Mouse (Mus musculus) limb, embryonic 13.5 days (tissue): ENCODE data around the gene Rmnd5a. TPM values are rescaled to one million over a fixed set of nuclear protein-coding genes. Genes with fewer than 3 reads are reported as not detected.
"Not testable (repeated sequence)": the region's sequence is repeated elsewhere in the genome, so short reads cannot be mapped to it uniquely, and the experiment has no call there.

ENCODE experiments used
- ATAC-seq: fragments of 200-750 bp; cut with Nextera tagmentation; 2 replicates; pipeline ENCODE4 v1.8.0; 2017; ENCODE audit warnings: low read depth, moderate number of reproducible peaks, moderate TSS enrichment; ENCODE audit not compliant: low FRiP score
- H3K27ac ChIP-seq: fragments of 300-500 bp; sonication (generic); 2 replicates; pipeline ENCODE4 v1.5.1; 2015; ENCODE audit warnings: inconsistent platforms, mild to moderate bottlenecking, moderate library complexity
- H3K27me3 ChIP-seq: fragments of 300-500 bp; sonication (generic); 2 replicates; pipeline ENCODE4 v1.6.1; 2015; ENCODE audit warnings: mild to moderate bottlenecking, inconsistent platforms
- H3K36me3 ChIP-seq: fragments of 300-500 bp; sonication (generic); 2 replicates; pipeline ENCODE4 v1.6.1; 2015; ENCODE audit warnings: inconsistent platforms, mild to moderate bottlenecking, moderate library complexity
- H3K4me1 ChIP-seq: fragments of 300-500 bp; sonication (generic); 2 replicates; pipeline ENCODE4 v1.6.1; 2015; ENCODE audit warnings: inconsistent platforms
- H3K4me2 ChIP-seq: fragments of 300-500 bp; sonication (generic); replicated peaks from 2 replicates; pipeline ENCODE4 v1.6.1; 2015; ENCODE audit warnings: inconsistent platforms, mild to moderate bottlenecking, moderate library complexity
- H3K4me3 ChIP-seq: fragments of 300-500 bp; sonication (generic); 2 replicates; pipeline ENCODE4 v1.5.1; 2015; ENCODE audit warnings: moderate library complexity, mild to moderate bottlenecking, inconsistent platforms
- H3K9ac ChIP-seq: fragments of 300-500 bp; sonication (generic); 2 replicates; pipeline ENCODE4 v1.6.1; 2015; ENCODE audit warnings: mild to moderate bottlenecking, inconsistent platforms
- H3K9me3 ChIP-seq: fragments of 300-500 bp; sonication (generic); 2 replicates; pipeline ENCODE4 v1.6.1; 2016; ENCODE audit warnings: inconsistent platforms
- WGBS: fragments of 180-500 bp; shearing (Covaris S2); methylation state at CpG from one replicate; pipeline ENCODE4 v1.1.7; 2015; 5-methylcytosine and 5-hydroxymethylcytosine counted together
- polyA plus RNA-seq: library from polyadenylated mRNA; unstranded; fragments of >200 nt; fragmentation: Nextera tagmentation; extraction: Ambion mirVana; gene quantifications from 2 replicates; pipeline ENCODE4 v1.2.1, GENCODE M21; 2015

The Rmnd5a gene
- polyA plus RNA-seq: 12.3 and 12.5 TPM in 2 replicates

GRCm38 (mm10) chr6:71440492-71441250 is at the start of gene Rmnd5a:
Gene Rmnd5a, minus strand, starts transcription at chr6:71440637.
- H3K9ac ChIP-seq: peak within 1 kb of the TSS; percentile 94
- H3K4me1 ChIP-seq: peaks cover 40% of the 10 kb centered on the region
- no peaks in the 10 kb centered on the region for H3K27me3 ChIP-seq
- no peaks in the 10 kb centered on the region for H3K9me3 ChIP-seq
- peak within 1 kb of the TSS; percentile 93 for H3K4me2 ChIP-seq
- ATAC-seq: peak; percentile 99
- H3K4me3 ChIP-seq: peak within 1 kb of the TSS; percentile 95
- WGBS: under 1% methylated on average over 75 of the region's 75 CpGs
- no peaks in the 10 kb centered on the region for H3K36me3 ChIP-seq
- H3K27ac ChIP-seq: peak within 1 kb of the TSS; percentile 96

GRCm38 (mm10) chr6:71487966-71488365 is 47.5 kb upstream of the Rmnd5a start:
- Histone ChIP-seq H3K9ac (no peak overlapping the region), H3K4me1 (peaks cover 8% of the 10 kb centered on the region), H3K4me2 (no peak overlapping the region), H3K36me3 (no peaks in the 10 kb centered on the region), H3K9me3 (no peaks in the 10 kb centered on the region), H3K4me3 (no peak overlapping the region), H3K27ac (no peak overlapping the region), H3K27me3 (no peaks in the 10 kb centered on the region)
- WGBS: 52% methylated on average over 4 of the region's 4 CpGs
- no peak for ATAC-seq

GRCm38 (mm10) chr6:71486867-71487266 is 46.4 kb upstream of the Rmnd5a start:
- no peaks in the 10 kb centered on the region for H3K4me1 ChIP-seq
- no peak for ATAC-seq
- WGBS: 86% methylated on average over 1 of the region's 1 CpGs
- no peaks in the 10 kb centered on the region for H3K36me3 ChIP-seq
- no peak overlapping the region for H3K9ac ChIP-seq
- no peaks in the 10 kb centered on the region for H3K9me3 ChIP-seq
- no peak overlapping the region for H3K27ac ChIP-seq
- no peak overlapping the region for H3K4me2 ChIP-seq
- H3K4me3 ChIP-seq: no peak overlapping the region
- H3K27me3 ChIP-seq: no peaks in the 10 kb centered on the region

- no peak overlapping the region for H3K4me2 ChIP-seq
- no peaks in the 10 kb centered on the region for H3K27me3 ChIP-seq
- H3K9me3 ChIP-seq: no peaks in the 10 kb centered on the region
- no peak overlapping the region for H3K9ac ChIP-seq
- 46% methylated on average over 2 of the region's 2 CpGs for WGBS
- no peaks in the 10 kb centered on the region for H3K4me1 ChIP-seq
- H3K36me3 ChIP-seq: no peaks in the 10 kb centered on the region
- ATAC-seq: no peak
- H3K4me3 ChIP-seq: no peak overlapping the region
- H3K27ac ChIP-seq: no peak overlapping the region
Observed at GRCm38 (mm10) chr6:71486226-71486625, 45.8 kb upstream of the Rmnd5a start.

GRCm38 (mm10) chr6:71485246-71485645 is 44.8 kb upstream of the Rmnd5a start:
- Histone ChIP-seq H3K9ac (no peak overlapping the region), H3K4me2 (no peak overlapping the region), H3K27ac (no peak overlapping the region), H3K4me3 (no peak overlapping the region), H3K9me3 (no peaks in the 10 kb centered on the region), H3K27me3 (no peaks in the 10 kb centered on the region), H3K4me1 (no peaks in the 10 kb centered on the region), H3K36me3 (no peaks in the 10 kb centered on the region)
- no peak for ATAC-seq
- WGBS: 83% methylated on average over 5 of the region's 5 CpGs

GRCm38 (mm10) chr6:71481136-71481535 is 40.7 kb upstream of the Rmnd5a start:
- H3K4me2 ChIP-seq: no peak overlapping the region
- no peaks in the 10 kb centered on the region for H3K9me3 ChIP-seq
- H3K4me3 ChIP-seq: no peak overlapping the region
- H3K27me3 ChIP-seq: no peaks in the 10 kb centered on the region
- H3K9ac ChIP-seq: no peak overlapping the region
- no peaks in the 10 kb centered on the region for H3K4me1 ChIP-seq
- no peak overlapping the region for H3K27ac ChIP-seq
- no peak for ATAC-seq
- 76% methylated on average over 7 of the region's 7 CpGs for WGBS
- no peaks in the 10 kb centered on the region for H3K36me3 ChIP-seq

GRCm38 (mm10) chr6:71480136-71480535 is 39.7 kb upstream of the Rmnd5a start:
- no peaks in the 10 kb centered on the region for H3K27me3 ChIP-seq
- no peaks in the 10 kb centered on the region for H3K4me1 ChIP-seq
- WGBS: 85% methylated on average over 1 of the region's 1 CpGs
- no peaks in the 10 kb centered on the region for H3K36me3 ChIP-seq
- no peak overlapping the region for H3K9ac ChIP-seq
- H3K9me3 ChIP-seq: no peaks in the 10 kb centered on the region
- H3K27ac ChIP-seq: no peak overlapping the region
- ATAC-seq: no peak
- no peak overlapping the region for H3K4me3 ChIP-seq
- no peak overlapping the region for H3K4me2 ChIP-seq

GRCm38 (mm10) chr6:71479588-71479987 is 39.2 kb upstream of the Rmnd5a start:
- WGBS: 91% methylated on average over 2 of the region's 2 CpGs
- H3K4me3 ChIP-seq, H3K27ac ChIP-seq, H3K9me3 ChIP-seq, H3K27me3 ChIP-seq, H3K4me1 ChIP-seq, H3K4me2 ChIP-seq, H3K36me3 ChIP-seq, H3K9ac ChIP-seq, ATAC-seq: not testable (repeated sequence)

- H3K4me2 ChIP-seq, H3K36me3 ChIP-seq, H3K27me3 ChIP-seq, H3K27ac ChIP-seq, H3K9ac ChIP-seq, ATAC-seq, H3K4me1 ChIP-seq, H3K4me3 ChIP-seq, H3K9me3 ChIP-seq: not testable (repeated sequence)
- WGBS: 86% methylated on average over 10 of the region's 10 CpGs
Observed at GRCm38 (mm10) chr6:71478816-71479568, 38.6 kb upstream of the Rmnd5a start.

GRCm38 (mm10) chr6:71476783-71477182 is 36.3 kb upstream of the Rmnd5a start:
- H3K4me1 ChIP-seq: no peaks in the 10 kb centered on the region
- H3K9me3 ChIP-seq: no peaks in the 10 kb centered on the region
- ATAC-seq: no peak
- no peak overlapping the region for H3K4me2 ChIP-seq
- WGBS: 81% methylated on average over 5 of the region's 5 CpGs
- H3K9ac ChIP-seq: no peak overlapping the region
- no peaks in the 10 kb centered on the region for H3K27me3 ChIP-seq
- no peaks in the 10 kb centered on the region for H3K36me3 ChIP-seq
- no peak overlapping the region for H3K27ac ChIP-seq
- H3K4me3 ChIP-seq: no peak overlapping the region

GRCm38 (mm10) chr6:71475604-71476003 is 35.2 kb upstream of the Rmnd5a start:
- H3K27ac ChIP-seq: no peak overlapping the region
- no peak for ATAC-seq
- 83% methylated on average over 3 of the region's 3 CpGs for WGBS
- no peaks in the 10 kb centered on the region for H3K9me3 ChIP-seq
- H3K27me3 ChIP-seq: no peaks in the 10 kb centered on the region
- no peaks in the 10 kb centered on the region for H3K4me1 ChIP-seq
- H3K36me3 ChIP-seq: no peaks in the 10 kb centered on the region
- H3K4me3 ChIP-seq: no peak overlapping the region
- H3K4me2 ChIP-seq: no peak overlapping the region
- H3K9ac ChIP-seq: no peak overlapping the region

GRCm38 (mm10) chr6:71472786-71473185 is 32.3 kb upstream of the Rmnd5a start:
- 90% methylated on average over 1 of the region's 1 CpGs for WGBS
- H3K9me3 ChIP-seq: no peaks in the 10 kb centered on the region
- no peak overlapping the region for H3K4me3 ChIP-seq
- H3K9ac ChIP-seq: no peak overlapping the region
- H3K27me3 ChIP-seq: no peaks in the 10 kb centered on the region
- no peaks in the 10 kb centered on the region for H3K4me1 ChIP-seq
- no peak overlapping the region for H3K4me2 ChIP-seq
- no peak for ATAC-seq
- no peak overlapping the region for H3K27ac ChIP-seq
- H3K36me3 ChIP-seq: no peaks in the 10 kb centered on the region
